Mouse (Mus musculus): Measurements from ENCODE around the gene Nat8f4. TPM values are rescaled to one million over a fixed set of nuclear protein-coding genes. Genes with fewer than 3 reads are reported as not detected.
"Not testable (repeated sequence)": the region's sequence is repeated elsewhere in the genome, so short reads cannot be mapped to it uniquely, and the experiment has no call there.

Gene Nat8f4
- polyA plus RNA-seq, 1 experiment from 2014 or later, result 1.5 TPM

DNA sequence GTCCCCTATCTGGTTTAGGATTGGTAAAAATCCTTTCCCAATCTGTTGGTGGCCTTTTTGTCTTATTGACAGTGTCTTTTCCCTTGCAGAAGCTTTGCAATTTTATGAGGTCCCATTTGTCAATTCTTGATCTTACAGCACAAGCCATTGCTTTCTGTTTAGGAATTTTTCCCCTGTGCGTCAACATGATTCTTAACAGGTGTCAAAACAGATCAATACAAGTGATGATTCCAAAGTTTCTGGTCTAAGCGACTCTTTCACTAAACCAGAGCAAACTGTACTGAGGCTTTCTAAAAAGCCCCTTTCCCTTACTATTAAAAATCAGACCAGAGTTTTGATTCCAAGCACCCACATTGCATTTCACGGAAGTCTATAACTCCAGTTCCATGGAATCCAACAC lies 13.7 kb upstream of the Nat8f4 start:
- not testable (repeated sequence) for DNase-seq (ENCODE audit: low spot score); H3K27me3 ChIP-seq (ENCODE audit: insufficient read depth, poor library complexity, severe bottlenecking); H3K27ac ChIP-seq; H3K9me3 ChIP-seq; H3K4me3 ChIP-seq
- peaks cover 12% of the 10 kb centered on the region for H3K4me1 ChIP-seq
- WGBS, result 91% methylated on average over 3 of the region's 3 CpGs
- peaks cover 22% of the 10 kb centered on the region for H3K36me3 ChIP-seq

DNA sequence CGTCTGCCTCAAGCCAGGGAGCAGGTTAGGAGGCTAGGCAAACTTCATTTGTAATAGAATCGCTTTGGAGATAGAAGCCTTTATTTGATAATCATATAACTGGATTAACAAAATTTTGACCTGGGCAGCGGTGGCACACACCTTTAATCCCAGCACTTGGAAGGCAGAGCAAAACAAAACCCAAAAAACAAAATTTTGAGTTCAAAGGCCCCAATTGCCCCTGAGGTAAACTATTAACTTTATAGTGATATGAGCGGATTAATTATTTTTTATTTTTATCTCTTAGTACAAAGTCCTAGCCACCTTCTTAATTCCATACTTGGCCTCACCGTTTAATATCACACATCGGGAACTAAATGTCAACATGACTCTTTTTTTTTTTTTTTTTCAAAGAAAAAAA lies 11.9 kb upstream of the Nat8f4 start:
- H3K27me3 ChIP-seq (ENCODE audit: insufficient read depth, poor library complexity, severe bottlenecking), result no peaks in the 10 kb centered on the region
- H3K27ac ChIP-seq, result peak overlapping the region; percentile 90
- H3K4me1 ChIP-seq, result peaks cover 12% of the 10 kb centered on the region
- DNase-seq (ENCODE audit: low spot score), result no peak
- H3K36me3 ChIP-seq, result peaks cover 8% of the 10 kb centered on the region; the same call in 1 of the 2 replicates
- WGBS, result 81% methylated on average over 6 of the region's 6 CpGs
- no peaks in the 10 kb centered on the region for H3K9me3 ChIP-seq
- peak overlapping the region; percentile 74 for H3K4me3 ChIP-seq

DNA sequence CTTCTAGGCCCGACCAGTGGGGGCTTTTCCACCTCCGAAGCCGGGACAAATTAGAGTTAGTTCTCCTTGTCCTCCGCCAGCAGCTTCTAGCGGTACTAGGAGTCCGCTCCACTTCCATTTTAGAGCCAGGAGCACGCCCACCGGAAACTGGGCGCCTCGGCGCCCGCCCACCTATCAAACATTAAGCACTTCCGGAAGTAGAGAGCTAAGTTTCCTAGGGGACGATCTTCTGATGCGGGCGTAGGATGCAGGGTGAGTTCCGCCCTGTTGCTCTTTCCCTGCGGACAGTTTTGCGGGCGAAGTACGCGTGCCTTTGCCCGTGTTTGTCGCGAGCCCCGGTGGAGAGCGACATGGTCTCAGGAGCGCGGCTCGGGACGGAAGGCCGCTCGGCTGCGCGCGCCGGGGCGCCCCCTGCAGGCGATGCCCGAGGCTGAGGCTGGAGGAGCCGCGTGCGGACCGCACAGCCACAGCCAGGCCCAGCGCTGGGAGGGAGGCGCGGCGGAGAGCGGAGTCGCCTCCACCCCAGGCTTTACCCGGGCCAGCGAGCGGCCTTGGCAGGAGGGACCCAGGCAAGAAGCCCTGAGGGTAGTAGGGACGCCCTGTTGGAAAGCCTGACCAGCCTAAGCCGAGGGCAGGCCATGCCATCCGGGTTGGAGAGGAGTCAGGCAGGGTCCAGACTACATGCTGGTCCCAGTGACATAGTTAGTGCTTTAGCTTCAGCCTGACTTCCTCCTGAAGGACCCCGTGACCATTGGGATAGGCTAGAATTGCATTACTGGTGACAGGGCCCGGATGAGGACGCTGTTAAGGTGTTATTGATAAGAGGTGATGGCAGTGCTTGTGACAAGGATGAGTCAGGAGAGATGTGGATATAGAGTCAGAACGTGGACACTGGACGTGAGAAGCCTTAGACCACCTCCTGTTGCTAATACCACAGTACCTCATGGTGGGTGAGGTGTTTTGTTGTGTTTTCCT lies 11.1 kb upstream of the Nat8f4 start, which contains the start of gene Nat8f1:
TSS of gene Nat8f1 (minus strand) at position 149 of the 975 bp plus-strand sequence.
- Histone ChIP-seq H3K27ac (peak within 1 kb of the TSS; percentile 90), H3K4me1 (peaks cover 12% of the 10 kb centered on the region), H3K4me3 (peak within 1 kb of the TSS; percentile 74)
- H3K27me3 ChIP-seq (ENCODE audit: insufficient read depth, poor library complexity, severe bottlenecking); H3K9me3 ChIP-seq; H3K36me3 ChIP-seq: not testable (repeated sequence)
- under 1% methylated on average over 61 of the region's 61 CpGs for WGBS
- peak; percentile 96 for DNase-seq (ENCODE audit: low spot score)

DNA sequence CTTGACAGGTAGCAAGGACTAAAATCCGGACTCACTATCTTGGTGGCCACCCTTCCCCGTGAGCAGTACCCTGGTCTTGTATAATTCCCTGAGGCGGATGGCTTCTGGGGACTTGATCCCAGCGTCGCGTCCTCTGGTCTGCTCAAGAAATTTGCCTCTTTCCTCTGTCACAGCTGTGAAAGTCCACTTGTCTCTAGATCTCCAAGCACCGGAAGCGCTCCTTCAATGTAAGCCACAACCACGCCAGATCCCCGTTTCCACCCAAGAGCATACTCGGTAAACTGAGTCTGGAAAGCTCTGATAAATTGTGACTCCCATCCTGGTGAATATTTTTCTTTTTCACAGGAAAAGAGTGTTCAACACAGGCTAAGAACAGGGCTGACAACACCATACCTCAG lies 10.5 kb upstream of the Nat8f4 start:
- WGBS, result 4% methylated on average over 11 of the region's 11 CpGs
- Histone ChIP-seq H3K36me3 (no peaks in the 10 kb centered on the region), H3K27me3 (ENCODE audit: insufficient read depth, poor library complexity, severe bottlenecking) (no peaks in the 10 kb centered on the region), H3K4me3 (peak overlapping the region; percentile 74), H3K27ac (peak overlapping the region; percentile 90), H3K4me1 (peaks cover 12% of the 10 kb centered on the region), H3K9me3 (no peaks in the 10 kb centered on the region)
- no peak for DNase-seq (ENCODE audit: low spot score)

DNA sequence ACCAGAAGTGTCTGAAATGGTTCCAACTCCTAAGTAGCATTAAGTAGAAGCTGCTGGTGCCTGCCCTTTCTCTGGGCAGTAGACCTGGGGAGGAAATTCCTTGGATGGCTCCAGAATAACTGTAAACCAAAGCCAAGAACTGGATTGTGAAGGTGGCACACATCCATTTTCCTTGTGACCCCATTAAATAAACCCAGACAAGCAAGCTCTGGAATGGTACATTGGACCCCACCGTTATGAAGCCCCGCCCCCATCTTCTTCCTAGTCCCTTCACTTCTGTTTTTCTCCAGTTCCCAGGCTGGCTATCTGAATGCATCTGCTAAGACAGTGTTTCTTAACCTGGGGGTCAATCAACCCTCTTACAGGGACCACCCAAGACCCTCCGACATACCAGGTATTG lies 6.9 kb upstream of the Nat8f4 start, which contains the start of gene Tprkb:
TSS of gene Tprkb (plus strand) at position 279 of the 400 bp plus-strand sequence.
- no peaks in the 10 kb centered on the region for H3K36me3 ChIP-seq
- H3K4me3 ChIP-seq, result no peak within 1 kb of the TSS
- no peak within 1 kb of the TSS for H3K27ac ChIP-seq
- 81% methylated on average over 3 of the region's 3 CpGs for WGBS
- no peaks in the 10 kb centered on the region for H3K27me3 ChIP-seq (ENCODE audit: insufficient read depth, poor library complexity, severe bottlenecking)
- no peaks in the 10 kb centered on the region for H3K9me3 ChIP-seq
- peaks cover 11% of the 10 kb centered on the region for H3K4me1 ChIP-seq
- DNase-seq (ENCODE audit: low spot score), result no peak

DNA sequence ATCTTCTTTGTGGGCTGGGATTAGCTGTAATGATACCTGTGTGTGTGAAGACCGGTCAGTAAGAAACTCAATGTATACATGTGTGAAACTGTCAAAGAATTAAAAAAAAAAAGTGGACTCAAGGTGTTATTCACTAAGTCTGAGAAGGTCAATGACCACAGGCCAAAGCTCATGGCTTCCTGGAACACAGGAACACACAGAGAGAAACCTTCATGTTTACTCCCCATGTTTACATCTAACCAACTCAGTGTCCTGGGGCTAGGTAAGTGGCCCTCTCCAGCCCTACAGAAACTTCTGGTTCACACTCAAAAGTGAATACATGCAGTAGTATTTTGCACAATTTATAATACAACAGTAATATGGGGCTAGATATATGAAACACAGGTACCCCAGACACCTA lies 5.0 kb upstream of the Nat8f4 start:
- H3K4me3 ChIP-seq, result no peak overlapping the region
- H3K9me3 ChIP-seq, result no peaks in the 10 kb centered on the region
- H3K4me1 ChIP-seq, result peaks cover 2% of the 10 kb centered on the region
- H3K27me3 ChIP-seq (ENCODE audit: insufficient read depth, poor library complexity, severe bottlenecking), result no peaks in the 10 kb centered on the region
- no peak for DNase-seq (ENCODE audit: low spot score)
- no peaks in the 10 kb centered on the region for H3K36me3 ChIP-seq
- 83% methylated on average over 1 of the region's 1 CpGs for WGBS
- H3K27ac ChIP-seq, result no peak overlapping the region

DNA sequence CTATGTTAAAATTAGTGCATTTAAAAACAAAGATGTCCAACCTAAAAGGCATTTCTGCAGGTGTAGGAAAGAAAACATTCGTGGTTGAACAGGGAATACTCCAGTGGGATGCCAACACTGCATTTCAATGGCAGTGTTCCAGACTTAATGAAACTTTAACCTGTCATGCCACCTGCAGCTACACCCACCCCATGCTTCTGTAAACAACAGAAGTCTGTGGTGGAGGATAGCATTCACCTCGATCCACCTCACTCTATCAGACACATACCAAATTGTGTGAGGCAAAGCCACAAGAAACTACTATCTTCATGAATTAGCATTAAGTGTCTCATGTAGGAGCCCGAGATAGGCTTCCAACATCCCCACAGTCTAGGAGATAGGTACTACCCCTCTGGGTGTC lies 3.7 kb upstream of the Nat8f4 start:
- H3K4me1 ChIP-seq, result no peaks in the 10 kb centered on the region
- no peaks in the 10 kb centered on the region for H3K27me3 ChIP-seq (ENCODE audit: insufficient read depth, poor library complexity, severe bottlenecking)
- H3K9me3 ChIP-seq, result no peaks in the 10 kb centered on the region
- WGBS, result 61% methylated on average over 3 of the region's 3 CpGs
- no peaks in the 10 kb centered on the region for H3K36me3 ChIP-seq
- H3K27ac ChIP-seq, result no peak overlapping the region
- H3K4me3 ChIP-seq, result no peak overlapping the region
- no peak for DNase-seq (ENCODE audit: low spot score)

DNA sequence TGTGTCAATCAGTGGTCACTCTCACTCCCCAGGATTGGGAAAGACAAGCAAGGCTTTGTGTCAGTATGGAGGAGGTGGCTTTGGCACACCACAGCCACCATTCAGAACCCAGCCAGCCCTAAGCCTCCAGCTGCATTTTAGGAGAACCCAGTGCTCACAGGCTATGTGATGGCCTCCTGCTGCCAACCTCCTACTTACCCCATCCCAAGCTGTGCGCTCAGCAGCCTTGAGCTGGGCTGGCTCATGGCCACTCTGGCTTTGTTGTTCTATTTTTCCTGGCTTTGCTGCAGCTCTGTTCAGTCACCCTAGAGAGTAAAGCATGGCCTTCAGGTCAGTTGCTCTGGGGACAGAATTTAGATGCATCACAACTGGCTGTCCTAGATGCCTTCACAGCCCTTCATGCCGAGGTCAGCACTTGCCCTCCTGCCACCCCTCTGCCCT lies 2.2 kb upstream of the Nat8f4 start:
- 61% methylated on average over 2 of the region's 2 CpGs for WGBS
- H3K4me1 ChIP-seq; H3K4me3 ChIP-seq; DNase-seq (ENCODE audit: low spot score); H3K27ac ChIP-seq; H3K36me3 ChIP-seq; H3K9me3 ChIP-seq; H3K27me3 ChIP-seq (ENCODE audit: insufficient read depth, poor library complexity, severe bottlenecking): not testable (repeated sequence)

DNA sequence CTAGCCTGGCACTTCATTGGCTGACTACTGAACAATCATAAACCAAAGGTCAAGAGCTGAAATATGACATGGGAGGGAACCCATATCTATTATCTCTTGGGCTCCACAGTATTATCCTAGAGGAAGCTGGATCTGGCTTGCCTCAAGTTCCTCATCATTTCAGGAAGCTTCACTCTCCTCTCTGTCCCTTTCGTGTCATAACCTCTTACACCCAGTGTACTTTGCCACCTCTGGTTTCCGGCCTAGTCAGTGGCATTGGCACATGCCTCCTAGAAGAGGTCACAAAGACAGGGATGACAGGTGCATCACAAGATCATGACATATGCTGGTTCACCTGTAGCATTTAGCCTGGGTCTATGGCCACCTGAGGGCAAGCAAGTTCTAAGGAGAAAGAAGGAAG lies 2.4 kb downstream of the Nat8f4 start:
- Histone ChIP-seq H3K36me3 (no peaks in the 10 kb centered on the region), H3K27ac (no peak overlapping the region), H3K4me3 (no peak overlapping the region), H3K27me3 (ENCODE audit: insufficient read depth, poor library complexity, severe bottlenecking) (peaks cover 9% of the 10 kb centered on the region; the same call in 1 of the 2 replicates), H3K4me1 (no peaks in the 10 kb centered on the region), H3K9me3 (no peaks in the 10 kb centered on the region)
- no peak for DNase-seq (ENCODE audit: low spot score)
- WGBS, result 74% methylated on average over 2 of the region's 2 CpGs

DNA sequence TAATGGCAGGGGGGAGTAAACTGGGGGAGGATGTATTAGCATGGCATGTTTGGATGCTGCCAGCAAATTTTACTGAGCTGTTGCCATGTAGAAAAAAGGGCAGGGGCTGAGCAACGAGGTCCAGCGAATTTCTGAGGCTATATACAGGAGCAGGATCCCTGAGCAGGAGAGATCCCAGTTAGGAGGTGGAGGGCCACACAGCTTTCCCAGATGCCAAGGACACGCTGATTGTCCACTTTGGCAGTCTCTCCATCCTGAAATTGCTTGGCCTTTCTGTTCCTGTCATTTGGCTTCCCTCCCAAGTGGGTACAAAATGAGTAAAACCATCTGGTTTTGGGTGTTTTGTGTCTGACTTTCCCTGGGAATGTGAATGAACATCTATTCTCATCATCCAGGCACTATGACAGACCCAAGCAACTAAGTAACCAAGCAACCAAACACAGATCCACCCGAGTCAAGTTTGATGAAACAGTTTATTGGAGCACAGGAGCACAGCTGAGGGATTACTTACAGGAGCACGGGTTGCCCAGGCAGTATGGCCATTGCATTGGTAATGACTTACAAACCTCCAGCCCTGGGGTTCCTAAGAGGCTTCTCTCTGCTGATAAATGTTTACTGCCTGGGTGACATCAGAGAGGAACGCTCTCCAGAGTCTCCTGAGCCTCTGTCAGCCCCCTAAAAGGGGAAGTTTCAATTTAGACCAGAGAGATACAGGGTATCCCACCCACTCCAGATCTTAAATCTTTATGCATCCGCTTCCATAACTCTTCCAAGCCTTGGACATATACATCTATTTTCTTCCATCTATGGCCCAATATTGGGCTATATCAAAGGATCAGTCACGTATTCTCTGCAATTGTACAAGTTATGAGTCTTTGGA lies 5.8 kb downstream of the Nat8f4 start:
- not testable (repeated sequence) for DNase-seq (ENCODE audit: low spot score); H3K36me3 ChIP-seq; H3K27me3 ChIP-seq (ENCODE audit: insufficient read depth, poor library complexity, severe bottlenecking); H3K27ac ChIP-seq; H3K4me3 ChIP-seq; H3K9me3 ChIP-seq; H3K4me1 ChIP-seq
- WGBS, result 75% methylated on average over 7 of the region's 8 CpGs

DNA sequence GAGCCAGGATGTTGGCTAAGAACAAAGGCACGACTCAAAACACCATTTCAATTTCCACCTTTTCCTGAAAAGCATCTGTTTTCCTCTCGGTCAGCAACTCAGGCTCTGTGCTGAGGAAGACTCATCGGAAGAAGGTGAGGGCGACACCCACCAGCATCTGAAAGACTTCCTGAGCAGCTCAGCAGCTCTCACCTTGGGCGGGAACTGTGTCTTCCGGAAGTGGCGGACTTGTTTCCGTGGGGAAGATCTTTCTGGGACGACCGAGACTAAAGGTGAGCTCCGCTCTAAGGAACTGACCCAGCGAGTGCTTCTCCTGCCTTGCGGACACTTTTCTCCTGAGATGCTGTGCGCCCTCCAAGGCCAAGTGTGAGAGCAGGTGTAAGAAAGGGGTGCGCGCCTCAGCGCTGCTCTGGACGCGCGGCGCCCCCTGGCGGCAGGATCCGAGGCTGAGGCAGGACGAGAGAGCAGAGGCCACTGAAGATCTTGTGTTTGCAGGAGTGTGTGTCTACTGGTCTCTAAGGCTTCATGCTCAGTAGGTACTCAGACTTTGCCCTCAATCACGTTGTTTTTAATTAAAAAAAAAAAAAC lies 9.5 kb downstream of the Nat8f4 start:
- 66% methylated on average over 25 of the region's 25 CpGs for WGBS
- DNase-seq (ENCODE audit: low spot score); H3K4me1 ChIP-seq; H3K27ac ChIP-seq; H3K36me3 ChIP-seq; H3K27me3 ChIP-seq (ENCODE audit: insufficient read depth, poor library complexity, severe bottlenecking); H3K4me3 ChIP-seq: not testable (repeated sequence)
- H3K9me3 ChIP-seq, result peaks cover 11% of the 10 kb centered on the region; the same call in 1 of the 2 replicates

DNA sequence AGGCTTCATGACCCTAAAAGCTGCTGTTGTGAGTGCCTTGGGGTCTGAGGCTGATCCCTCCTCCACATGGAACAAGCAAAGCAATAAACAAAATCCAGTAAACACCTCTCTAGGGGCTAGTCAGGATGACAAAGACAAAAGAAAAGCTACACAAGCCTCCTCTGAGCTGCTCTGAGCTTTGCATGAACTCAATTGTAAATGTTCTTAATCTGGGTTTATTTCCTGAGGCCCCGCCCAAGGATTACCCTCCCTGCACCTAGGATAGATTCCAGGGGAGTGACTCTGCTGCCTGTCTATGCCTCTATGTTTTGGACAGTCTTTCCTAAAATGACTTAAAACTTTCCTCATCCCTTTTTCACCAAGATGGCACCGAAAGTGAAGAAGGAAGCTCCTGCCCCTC lies 15.7 kb downstream of the Nat8f4 start:
- Histone ChIP-seq H3K4me1 (no peaks in the 10 kb centered on the region), H3K4me3 (no peak overlapping the region), H3K27me3 (ENCODE audit: insufficient read depth, poor library complexity, severe bottlenecking) (no peaks in the 10 kb centered on the region), H3K27ac (no peak overlapping the region), H3K36me3 (no peaks in the 10 kb centered on the region), H3K9me3 (peaks cover 17% of the 10 kb centered on the region)
- DNase-seq (ENCODE audit: low spot score), result no peak
- 81% methylated on average over 2 of the region's 2 CpGs for WGBS
